Mouse (Mus musculus): ENCODE measurements around the gene Dlg4. TPM values are rescaled to one million over a fixed set of nuclear protein-coding genes. Genes with fewer than 3 reads are reported as not detected.

Gene Dlg4
- polyA plus RNA-seq, 1 experiment from 2014 or later, result 6.0 TPM

GRCm38 (mm10) chr11:70042309-70043085, 25.8 kb downstream of the Dlg4 start:
- Histone ChIP-seq H3K27me3 (ENCODE audit: control insufficient read depth, insufficient read depth, low read length) (no peaks in the 10 kb centered on the region), H3K9me3 (ENCODE audit: control insufficient read depth, low read length) (no peaks in the 10 kb centered on the region), H3K4me2 (ENCODE audit: low read length) (no peak overlapping the region), H3K36me3 (ENCODE audit: control insufficient read depth, insufficient read depth, low read length) (peaks cover 44% of the 10 kb centered on the region), H3K4me3 (ENCODE audit: control insufficient read depth in 1 of 2, insufficient read depth in 1 of 2, low read depth in 1 of 2, low read length in 2 of 2) (no peak overlapping the region), H3K4me1 (ENCODE audit: control insufficient read depth in 2 of 2, insufficient read depth in 2 of 2, low read length in 2 of 2) (no peaks in the 10 kb centered on the region), H3K9ac (ENCODE audit: low read length) (no peak overlapping the region), H3K27ac (replicated peaks in 1 of 2; ENCODE audit: control insufficient read depth in 1 of 2, insufficient read depth in 1 of 2, low read depth in 2 of 2, low read length in 2 of 2) (no peak overlapping the region)
- ATAC-seq (ENCODE audit: insufficient number of reproducible peaks, insufficient read depth, low FRiP score, low read depth), result no peak
- WGBS, result 83% methylated on average over 23 of the region's 23 CpGs

- no peak overlapping the region for H3K4me3 ChIP-seq (ENCODE audit: control insufficient read depth in 1 of 2, insufficient read depth in 1 of 2, low read depth in 1 of 2, low read length in 2 of 2)
- no peaks in the 10 kb centered on the region for H3K9me3 ChIP-seq (ENCODE audit: control insufficient read depth, low read length)
These were observed 26.9 kb downstream of the Dlg4 start for GRCm38 (mm10) chr11:70043665-70044064.

DNA sequence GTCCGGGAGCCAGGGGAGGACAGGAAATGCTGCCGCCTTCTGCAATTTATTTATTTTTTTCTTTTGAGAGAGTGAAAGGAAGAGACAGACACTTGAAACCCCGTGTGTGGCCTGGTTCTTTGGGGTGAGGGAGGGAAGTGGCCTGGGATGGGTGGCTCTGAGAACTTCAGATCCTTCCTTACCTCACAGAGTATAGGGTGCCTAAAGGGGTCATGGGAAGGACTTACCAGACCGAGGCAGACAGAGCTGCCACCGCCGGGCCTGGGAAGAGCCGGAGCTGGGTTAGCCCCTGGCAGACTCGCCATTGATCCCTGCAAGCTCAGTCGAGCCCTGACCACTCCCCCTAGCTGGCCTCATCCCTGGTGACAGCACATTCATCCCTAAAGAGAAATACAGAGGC, 28.7 kb downstream of the Dlg4 start:
- ATAC-seq (ENCODE audit: insufficient number of reproducible peaks, insufficient read depth, low FRiP score, low read depth), result no peak; the same call in 1 of the 2 replicates
- H3K27ac ChIP-seq (replicated peaks in 1 of 2; ENCODE audit: control insufficient read depth in 1 of 2, insufficient read depth in 1 of 2, low read depth in 2 of 2, low read length in 2 of 2), result no peak overlapping the region

More at GRCm38 (mm10) chr11:70043665-70044064, 26.9 kb downstream of the Dlg4 start:
- no peak overlapping the region for H3K9ac ChIP-seq (ENCODE audit: low read length)
- no peaks in the 10 kb centered on the region for H3K4me1 ChIP-seq (ENCODE audit: control insufficient read depth in 2 of 2, insufficient read depth in 2 of 2, low read length in 2 of 2)
- H3K27ac ChIP-seq (replicated peaks in 1 of 2; ENCODE audit: control insufficient read depth in 1 of 2, insufficient read depth in 1 of 2, low read depth in 2 of 2, low read length in 2 of 2), result no peak overlapping the region
- 71% methylated on average over 7 of the region's 7 CpGs for WGBS
- no peak overlapping the region for H3K4me2 ChIP-seq (ENCODE audit: low read length)
- H3K27me3 ChIP-seq (ENCODE audit: control insufficient read depth, insufficient read depth, low read length), result no peaks in the 10 kb centered on the region
- no peak for ATAC-seq (ENCODE audit: insufficient number of reproducible peaks, insufficient read depth, low FRiP score, low read depth)
- H3K36me3 ChIP-seq (ENCODE audit: control insufficient read depth, insufficient read depth, low read length), result peaks cover 39% of the 10 kb centered on the region

GRCm38 (mm10) chr11:70049366-70049765, 32.6 kb downstream of the Dlg4 start:
- H3K4me2 ChIP-seq (ENCODE audit: low read length), result no peak overlapping the region
- no peaks in the 10 kb centered on the region for H3K9me3 ChIP-seq (ENCODE audit: control insufficient read depth, low read length)
- H3K9ac ChIP-seq (ENCODE audit: low read length), result no peak overlapping the region
- 0 out of 2 replicates have a peak, but pooled peaks cover 4% of the 10 kb centered on the region for H3K27me3 ChIP-seq (ENCODE audit: control insufficient read depth, insufficient read depth, low read length)
- no peak for ATAC-seq (ENCODE audit: insufficient number of reproducible peaks, insufficient read depth, low FRiP score, low read depth)
- no peak overlapping the region for H3K4me3 ChIP-seq (ENCODE audit: control insufficient read depth in 1 of 2, insufficient read depth in 1 of 2, low read depth in 1 of 2, low read length in 2 of 2)
- no peak overlapping the region for H3K27ac ChIP-seq (replicated peaks in 1 of 2; ENCODE audit: control insufficient read depth in 1 of 2, insufficient read depth in 1 of 2, low read depth in 2 of 2, low read length in 2 of 2)
- 0 out of 2 replicates have a peak, but pooled peaks cover 7% of the 10 kb centered on the region for H3K36me3 ChIP-seq (ENCODE audit: control insufficient read depth, insufficient read depth, low read length)
- H3K4me1 ChIP-seq (ENCODE audit: control insufficient read depth in 2 of 2, insufficient read depth in 2 of 2, low read length in 2 of 2), result no peaks in the 10 kb centered on the region
- WGBS, result 78% methylated on average over 6 of the region's 6 CpGs

More for the DNA sequence above, 28.7 kb downstream of the Dlg4 start:
- Histone ChIP-seq H3K4me3 (ENCODE audit: control insufficient read depth in 1 of 2, insufficient read depth in 1 of 2, low read depth in 1 of 2, low read length in 2 of 2) (no peak overlapping the region), H3K9me3 (ENCODE audit: control insufficient read depth, low read length) (no peaks in the 10 kb centered on the region), H3K4me1 (ENCODE audit: control insufficient read depth in 2 of 2, insufficient read depth in 2 of 2, low read length in 2 of 2) (no peaks in the 10 kb centered on the region), H3K9ac (ENCODE audit: low read length) (no peak overlapping the region), H3K36me3 (ENCODE audit: control insufficient read depth, insufficient read depth, low read length) (peaks cover 31% of the 10 kb centered on the region), H3K27me3 (ENCODE audit: control insufficient read depth, insufficient read depth, low read length) (0 out of 2 replicates have a peak, but pooled peaks cover 4% of the 10 kb centered on the region), H3K4me2 (ENCODE audit: low read length) (no peak overlapping the region)
- 53% methylated on average over 9 of the region's 9 CpGs for WGBS

DNA sequence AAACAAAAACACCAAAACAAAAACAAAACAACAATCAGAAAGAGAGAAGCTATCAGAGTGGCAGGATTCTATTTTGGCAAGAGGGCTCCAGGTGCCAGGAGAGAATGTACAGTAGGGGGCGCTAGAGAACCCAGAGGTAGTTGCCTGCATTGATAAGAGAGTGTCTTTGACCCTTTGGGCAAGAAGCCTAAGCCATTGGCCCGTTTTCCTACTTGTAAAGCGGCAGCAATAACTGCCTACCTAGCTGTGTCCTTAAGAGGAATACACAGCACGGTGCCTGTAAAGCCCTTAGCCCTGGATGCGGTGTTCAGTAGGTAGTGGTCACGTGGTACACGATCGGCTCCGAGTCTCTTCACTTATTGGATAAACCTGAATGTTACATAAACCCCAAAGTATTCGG, 33.1 kb downstream of the Dlg4 start:
- H3K9me3 ChIP-seq (ENCODE audit: control insufficient read depth, low read length), result no peaks in the 10 kb centered on the region
- H3K27me3 ChIP-seq (ENCODE audit: control insufficient read depth, insufficient read depth, low read length), result peaks cover 7% of the 10 kb centered on the region; the same call in 1 of the 2 replicates
- WGBS, result 49% methylated on average over 10 of the region's 10 CpGs
- no peak overlapping the region for H3K4me3 ChIP-seq (ENCODE audit: control insufficient read depth in 1 of 2, insufficient read depth in 1 of 2, low read depth in 1 of 2, low read length in 2 of 2)
- 0 out of 2 replicates have a peak, but pooled peaks cover 3% of the 10 kb centered on the region for H3K36me3 ChIP-seq (ENCODE audit: control insufficient read depth, insufficient read depth, low read length)
- no peak overlapping the region for H3K27ac ChIP-seq (replicated peaks in 1 of 2; ENCODE audit: control insufficient read depth in 1 of 2, insufficient read depth in 1 of 2, low read depth in 2 of 2, low read length in 2 of 2)
- H3K4me2 ChIP-seq (ENCODE audit: low read length), result no peak overlapping the region
- no peak for ATAC-seq (ENCODE audit: insufficient number of reproducible peaks, insufficient read depth, low FRiP score, low read depth)
- H3K9ac ChIP-seq (ENCODE audit: low read length), result no peak overlapping the region
- H3K4me1 ChIP-seq (ENCODE audit: control insufficient read depth in 2 of 2, insufficient read depth in 2 of 2, low read length in 2 of 2), result no peaks in the 10 kb centered on the region

- 73% methylated on average over 7 of the region's 7 CpGs for WGBS
- Histone ChIP-seq H3K4me1 (ENCODE audit: control insufficient read depth in 2 of 2, insufficient read depth in 2 of 2, low read length in 2 of 2) (no peaks in the 10 kb centered on the region; a peak in 1 of 4 replicates), H3K9me3 (ENCODE audit: control insufficient read depth, low read length) (no peaks in the 10 kb centered on the region), H3K36me3 (ENCODE audit: control insufficient read depth, insufficient read depth, low read length) (no peaks in the 10 kb centered on the region), H3K9ac (ENCODE audit: low read length) (no peak overlapping the region), H3K4me2 (ENCODE audit: low read length) (no peak overlapping the region), H3K27ac (replicated peaks in 1 of 2; ENCODE audit: control insufficient read depth in 1 of 2, insufficient read depth in 1 of 2, low read depth in 2 of 2, low read length in 2 of 2) (no peak overlapping the region), H3K4me3 (ENCODE audit: control insufficient read depth in 1 of 2, insufficient read depth in 1 of 2, low read depth in 1 of 2, low read length in 2 of 2) (no peak overlapping the region), H3K27me3 (ENCODE audit: control insufficient read depth, insufficient read depth, low read length) (peaks cover 11% of the 10 kb centered on the region; the same call in 1 of the 2 replicates)
- ATAC-seq (ENCODE audit: insufficient number of reproducible peaks, insufficient read depth, low FRiP score, low read depth), result no peak
These were observed 36.4 kb downstream of the Dlg4 start for GRCm38 (mm10) chr11:70053156-70053555.

- Histone ChIP-seq H3K9me3 (ENCODE audit: control insufficient read depth, low read length) (no peaks in the 10 kb centered on the region), H3K9ac (ENCODE audit: low read length) (no peak within 1 kb of the TSS), H3K27me3 (ENCODE audit: control insufficient read depth, insufficient read depth, low read length) (peaks cover 11% of the 10 kb centered on the region; the same call in 1 of the 2 replicates), H3K4me1 (ENCODE audit: control insufficient read depth in 2 of 2, insufficient read depth in 2 of 2, low read length in 2 of 2) (no peaks in the 10 kb centered on the region; a peak in 1 of 4 replicates), H3K27ac (replicated peaks in 1 of 2; ENCODE audit: control insufficient read depth in 1 of 2, insufficient read depth in 1 of 2, low read depth in 2 of 2, low read length in 2 of 2) (no peak within 1 kb of the TSS), H3K4me3 (ENCODE audit: control insufficient read depth in 1 of 2, insufficient read depth in 1 of 2, low read depth in 1 of 2, low read length in 2 of 2) (no peak within 1 kb of the TSS), H3K36me3 (ENCODE audit: control insufficient read depth, insufficient read depth, low read length) (no peaks in the 10 kb centered on the region), H3K4me2 (ENCODE audit: low read length) (no peak within 1 kb of the TSS)
- 88% methylated on average over 10 of the region's 10 CpGs for WGBS
- ATAC-seq (ENCODE audit: insufficient number of reproducible peaks, insufficient read depth, low FRiP score, low read depth), result no peak
These were observed 37.3 kb downstream of the Dlg4 start, which contains the start of gene Asgr1 for GRCm38 (mm10) chr11:70053898-70054570. Gene Asgr1, plus strand, starts transcription at chr11:70054085.

All from heart, embryonic 14.5 days (tissue).